Mouse (Mus musculus) gastrocnemius, postnatal 25 days (tissue): ENCODE results near the gene Gm3880. TPM values are rescaled to one million over a fixed set of nuclear protein-coding genes. Genes with fewer than 3 reads are reported as not detected.
A peak's percentile ranks its signal among the peaks of the same experiment; 100 is the strongest.
"Not testable (repeated sequence)": the region's sequence is repeated elsewhere in the genome, so short reads cannot be mapped to it uniquely, and the experiment has no call there.

Experiments used
- DNase-seq: peaks from one replicate; pipeline ENCODE4 v3.0.0; 2022
- long read RNA-seq, 2 experiments: library from polyadenylated mRNA; stranded (forward); transcript quantifications; one replicate each; pipeline ENCODE4 v2.0.0; 2021
- total RNA-seq, 2 experiments: library from RNA; stranded (reverse); gene quantifications; 1 replicate in 1 of 2; 2 replicates in 1 of 2; pipeline ENCODE4 v1.2.3; 2021

Gm3880 gene
- total RNA-seq: not detected
- long read RNA-seq, experiment 1: 0 reads
- long read RNA-seq, experiment 2: 0 reads

DNA sequence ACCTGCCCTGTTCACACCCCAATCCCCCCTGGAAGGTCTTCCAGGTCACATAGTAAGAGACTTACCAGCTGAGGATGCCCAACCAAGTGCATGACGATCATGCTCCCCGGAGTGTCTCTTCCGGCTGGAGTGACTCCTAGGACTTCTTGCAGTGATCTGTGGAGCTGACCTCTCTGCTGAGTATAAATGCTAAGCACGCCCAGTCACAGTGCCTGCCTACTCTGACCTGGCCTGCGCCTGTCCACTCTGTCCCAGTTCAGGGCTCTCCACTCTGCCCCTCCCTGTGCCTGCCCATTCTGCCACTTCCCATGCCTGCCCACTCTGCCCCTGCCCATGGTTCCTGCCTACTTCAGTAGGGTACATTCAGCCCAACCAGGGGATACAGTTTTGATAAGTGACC is at the start of gene Gm3880:
Gene Gm3880 (minus strand): TSS at position 101 of the 400 bp plus-strand sequence.
- DNase-seq: not testable (repeated sequence)

DNA sequence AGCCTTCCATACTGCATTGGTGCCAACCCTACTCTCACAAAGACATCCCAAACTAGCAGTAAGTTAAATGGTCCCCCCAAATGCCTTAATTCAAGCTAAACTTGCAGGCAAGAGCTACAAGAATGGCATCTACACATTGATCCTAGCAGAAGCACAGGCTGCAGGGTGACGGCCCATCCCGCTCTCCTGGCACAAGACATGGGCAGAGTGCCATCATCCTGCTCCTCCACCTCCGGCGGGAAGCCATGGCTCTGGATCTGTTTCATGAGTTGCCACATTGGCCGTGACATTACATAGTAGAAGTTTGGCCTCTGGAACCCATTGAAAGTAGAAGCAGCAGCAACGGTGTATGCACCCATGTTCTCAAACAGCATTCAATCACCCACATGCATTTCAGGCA is 37.5 kb upstream of the Gm3880 start:
- DNase-seq: not testable (repeated sequence)

DNA sequence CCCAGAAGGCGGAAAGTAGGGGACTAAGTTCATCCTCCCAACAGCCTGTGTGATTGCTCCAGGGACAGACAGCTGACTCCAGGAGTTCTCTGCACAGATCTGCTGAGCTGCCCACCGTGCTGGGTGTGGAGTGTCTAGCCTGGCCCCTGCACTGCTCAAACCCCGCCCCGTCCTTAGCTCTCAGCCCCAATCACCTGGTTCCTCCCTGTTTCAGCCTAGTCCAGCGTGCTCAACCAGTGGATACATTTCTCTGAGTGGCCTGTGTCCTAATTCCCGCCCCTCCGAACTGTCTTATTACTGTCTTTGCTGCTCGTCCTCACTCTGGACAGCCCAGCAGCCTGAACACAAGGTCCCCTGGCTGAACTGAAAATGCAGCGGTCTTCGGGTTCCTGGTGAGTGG is 20.8 kb upstream of the Gm3880 start, which contains the start of the genes Gm9112 and Dmrtc1b:
Gene Gm9112 (minus strand): TSS at position 101 of the 400 bp plus-strand sequence.
Gene Dmrtc1b (plus strand): TSS at position 331 of the 400 bp plus-strand sequence.
- not testable (repeated sequence) for DNase-seq

DNA sequence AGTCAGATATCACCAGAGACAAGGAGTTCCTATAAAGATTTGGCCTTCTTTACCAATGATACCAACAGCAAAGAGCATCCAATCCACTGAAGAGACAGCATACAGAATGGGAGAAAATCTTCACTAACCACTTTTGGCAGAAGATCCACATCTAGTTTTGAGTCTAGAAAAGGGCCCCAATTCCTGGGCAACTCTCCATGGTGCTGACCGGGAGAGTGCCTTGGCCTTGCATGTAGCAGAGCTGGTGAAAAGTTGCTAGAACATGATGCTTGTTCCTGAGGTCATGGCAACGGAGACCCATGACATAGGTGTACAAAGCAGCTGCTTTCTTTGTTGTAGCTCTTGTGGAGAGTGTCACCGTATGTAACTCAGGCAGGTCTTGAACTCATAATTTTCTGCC is 13.9 kb upstream of the Gm3880 start:
- not testable (repeated sequence) for DNase-seq

DNA sequence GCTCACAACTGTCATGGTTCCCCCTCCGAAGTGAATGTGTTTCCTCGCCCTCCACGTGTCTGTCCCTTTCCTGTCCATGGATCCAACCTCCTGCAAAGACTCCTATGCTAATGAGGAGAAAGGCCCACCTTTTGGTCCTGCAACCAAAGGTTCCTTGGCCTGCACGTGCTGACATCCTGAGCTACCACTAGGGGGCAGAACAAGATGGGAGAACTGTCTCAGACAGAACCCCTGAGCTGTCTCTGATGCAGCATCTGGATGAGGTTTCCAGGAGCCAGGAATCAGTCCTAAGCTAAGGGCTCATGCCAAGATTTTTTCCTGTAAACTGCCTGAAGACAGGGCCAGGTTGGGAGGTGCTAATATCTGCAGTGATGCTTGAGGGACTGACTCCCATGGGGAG is 2.5 kb upstream of the Gm3880 start:
- not testable (repeated sequence) for DNase-seq

DNA sequence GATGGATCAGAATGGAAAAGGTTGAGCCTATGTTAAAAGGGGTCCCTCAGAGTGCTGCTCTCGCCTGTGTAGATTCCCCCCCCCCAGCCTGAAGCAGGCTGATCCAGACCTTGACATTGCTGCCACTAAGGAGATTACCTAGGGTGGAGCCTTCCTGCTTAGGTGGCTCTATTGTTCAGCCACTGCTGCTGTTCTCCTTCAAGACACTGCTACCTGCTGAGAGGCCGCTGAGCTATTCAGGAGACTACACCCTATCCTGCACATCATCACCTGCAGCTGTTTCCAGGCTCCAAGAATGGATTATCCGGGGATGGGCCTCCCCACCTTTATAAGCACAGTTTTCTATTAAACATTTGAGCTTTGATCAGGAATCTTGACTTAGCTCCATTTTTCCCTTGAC is 2.1 kb downstream of the Gm3880 start:
- not testable (repeated sequence) for DNase-seq

DNA sequence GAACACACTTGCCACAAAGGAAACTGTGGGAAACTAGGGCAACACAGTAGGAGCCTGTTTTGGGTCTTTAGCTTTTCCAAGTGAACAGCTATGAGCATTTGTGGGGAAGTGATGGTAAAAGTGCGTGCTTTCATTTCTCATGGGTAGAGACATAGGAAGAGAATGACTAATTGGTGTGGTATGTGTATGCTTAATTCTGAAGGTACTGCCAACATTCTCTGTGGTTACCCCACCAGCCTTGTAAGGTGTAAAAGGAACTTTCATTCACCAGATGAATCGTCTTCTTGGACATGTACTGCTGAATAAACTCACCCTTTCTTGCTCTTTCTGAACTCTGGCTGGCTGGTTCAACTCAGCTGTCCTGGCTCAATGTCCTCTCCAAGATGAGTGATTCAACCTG is 20.1 kb downstream of the Gm3880 start:
- no peak for DNase-seq

DNA sequence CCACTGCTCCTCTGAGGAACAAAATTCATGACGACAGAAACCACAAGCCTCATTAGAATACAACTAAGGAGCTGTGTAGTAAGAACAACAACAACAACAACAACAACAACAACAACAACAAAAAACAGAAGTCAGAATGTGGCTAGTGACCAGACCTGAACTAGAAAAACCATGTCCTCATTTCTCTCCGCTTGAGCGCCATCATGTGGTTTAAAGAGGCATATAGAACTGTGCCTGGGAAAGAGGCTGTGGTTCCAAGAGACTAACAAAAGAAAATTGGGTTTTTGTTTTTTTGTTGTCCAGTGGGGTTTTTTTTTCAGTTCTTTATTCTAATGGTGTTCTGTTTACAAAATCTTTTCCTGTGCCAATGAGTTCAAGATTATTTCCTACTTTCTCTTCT is 26.1 kb downstream of the Gm3880 start:
- no peak for DNase-seq

DNA sequence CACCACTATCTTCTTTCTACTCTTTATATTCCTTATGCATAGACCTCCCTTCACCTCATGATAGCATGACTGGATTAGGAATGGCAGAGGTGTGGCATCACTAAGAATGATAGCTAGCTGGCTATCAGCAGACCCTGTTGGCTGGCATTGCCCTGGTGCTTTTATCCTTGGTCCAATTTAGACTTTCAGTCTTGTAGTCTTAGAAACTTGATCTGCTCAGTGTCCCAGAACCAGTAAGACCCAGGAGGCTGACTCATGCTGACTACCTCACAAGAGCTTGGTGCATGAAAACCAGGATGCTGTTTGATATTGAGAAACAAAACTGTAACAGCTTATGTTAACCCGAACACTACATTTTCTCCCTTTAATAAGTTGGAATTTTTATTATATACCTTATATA is 41.1 kb downstream of the Gm3880 start:
- DNase-seq: peak; percentile 26

DNA sequence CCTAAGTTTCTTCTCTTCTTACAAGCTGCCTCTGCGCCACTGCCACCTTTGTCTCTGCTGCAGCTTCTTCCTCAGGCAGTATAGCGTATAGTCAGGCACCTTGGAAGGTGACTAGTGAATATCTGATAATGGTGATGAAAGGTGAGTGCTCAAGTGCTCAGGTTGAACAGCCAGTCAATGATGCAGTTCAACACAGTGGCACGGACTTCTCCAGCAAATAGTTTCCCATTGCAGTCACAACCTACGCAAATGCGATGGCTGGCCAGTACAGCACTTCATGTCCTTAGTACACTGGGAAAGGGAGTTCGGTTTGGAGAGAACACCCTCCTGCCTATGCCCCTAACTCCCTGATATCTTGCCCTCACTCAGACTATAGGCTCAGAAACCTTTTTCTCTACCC is 41.6 kb downstream of the Gm3880 start:
- peak; percentile 32 for DNase-seq

DNA sequence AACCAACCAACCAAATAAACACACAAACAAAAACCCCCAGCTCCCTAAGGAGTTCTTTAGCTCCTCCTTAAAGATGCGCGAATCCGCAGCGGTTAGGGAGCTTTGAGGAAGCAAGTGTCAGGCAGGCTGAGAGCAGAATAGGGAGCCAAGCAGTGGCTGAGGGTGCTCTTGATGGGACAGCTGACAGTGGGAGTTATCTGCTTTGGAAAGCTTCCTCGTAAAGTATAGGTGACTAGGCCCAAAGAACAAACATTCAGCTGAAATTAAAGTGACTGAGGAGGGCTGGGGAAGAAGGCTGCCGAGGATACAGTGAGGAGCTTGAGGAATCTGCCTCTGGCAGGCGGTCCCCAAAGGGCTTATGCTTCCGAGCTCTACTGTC is 42.2 kb downstream of the Gm3880 start:
- DNase-seq: peak; percentile 24

DNA sequence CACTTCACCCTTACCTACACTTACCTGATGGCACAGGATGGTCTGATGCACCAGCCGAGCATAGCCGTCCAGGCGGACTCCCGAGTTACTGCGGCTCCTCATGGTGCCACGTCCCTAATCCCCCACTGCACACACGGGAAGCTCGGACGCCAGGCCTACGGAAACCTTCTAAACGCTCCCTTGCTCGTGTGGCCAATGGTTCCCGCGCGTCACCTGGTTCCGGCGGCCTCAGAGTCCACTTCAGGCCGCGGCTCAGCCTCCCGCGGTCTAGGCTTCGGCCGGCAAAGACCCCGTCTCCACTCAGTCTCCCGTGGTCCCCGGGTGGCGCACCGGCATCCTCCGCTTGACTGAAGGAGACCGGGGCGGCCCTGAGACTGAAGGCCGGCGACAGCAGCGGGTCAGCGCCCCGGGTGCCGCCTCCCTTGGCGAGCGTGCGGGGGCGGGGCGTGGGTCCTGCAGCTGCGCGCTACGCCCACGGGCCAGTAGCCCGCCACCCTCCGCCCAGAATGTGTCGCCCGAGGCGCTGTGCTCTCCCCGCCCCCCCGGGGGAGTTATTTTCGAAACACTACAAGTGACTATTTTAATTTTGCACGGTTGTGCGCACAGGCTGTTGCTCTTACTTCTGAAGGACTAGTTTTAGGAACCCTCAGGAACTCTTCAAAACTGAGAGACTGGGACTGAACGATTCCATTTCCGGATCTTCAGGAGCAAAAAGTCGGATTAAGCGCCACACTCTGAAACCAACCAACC is 42.8 kb downstream of the Gm3880 start, which contains the start of gene Phka1:
Gene Phka1 (minus strand): TSS at position 424 of the 750 bp plus-strand sequence.
- peak; percentile 91 for DNase-seq

Other genes starting within 250 kb of the Gm3880 start
- 1 to 10 TPM; 2.5 to 3.1 TPM for gene Hdac8, start 181.6 kb downstream of the Gm3880 start, total RNA-seq
- gene Phka1, start 42.7 kb downstream of the Gm3880 start, total RNA-seq: 100 to 1,000 TPM; 363 to 425 TPM
- gene Gm9112, start 20.7 kb upstream of the Gm3880 start, total RNA-seq: not detected
- not detected for gene Dmrtc1b, start 20.9 kb upstream of the Gm3880 start, total RNA-seq
- gene Dmrtc1c1, start 116.0 kb upstream of the Gm3880 start, total RNA-seq: not detected
- not detected for gene Dmrtc1c2, start 167.6 kb upstream of the Gm3880 start, total RNA-seq
- gene 1700031F05Rik, start 181.0 kb upstream of the Gm3880 start, total RNA-seq: not detected
- gene Dmrtc1a, start 221.7 kb upstream of the Gm3880 start, total RNA-seq: not detected
- not detected for gene 1700011M02Rik, start 221.9 kb upstream of the Gm3880 start, total RNA-seq
- gene 1700018G05Rik, start 241.4 kb upstream of the Gm3880 start, total RNA-seq: not detected